11 mouse cellular contexts compared by ENCODE assay signal in genomic region chr2:179978250-179978649, GRCm38 (mm10). TPM values are rescaled to one million over a fixed set of nuclear protein-coding genes. Genes with fewer than 3 reads are reported as not detected.
DNase-seq lines count a peak whose midpoint lies in the region; ATAC-seq lines count a peak whose summit lies in the region.
"Had no signal": no experiment of that assay in that cellular context is flagged by ENCODE, and none has a peak within 500 bp of the region (broad histone marks: within the 10 kb centered on the region; RNA-seq: fewer than 3 reads in every experiment).

No protein-coding gene starts in this region.

- WGBS in forebrain, embryonic 15.5 days, result 69% methylated on average over 3 of the region's 3 CpGs
- WGBS in forebrain, embryonic 16.5 days, result 73% methylated on average over 3 of the region's 3 CpGs
- 71% methylated on average over 3 of the region's 3 CpGs for WGBS in liver, embryonic 12.5 days (ENCODE audit: insufficient replicate concordance)
- WGBS in liver, embryonic 11.5 days, result 76% methylated on average over 3 of the region's 3 CpGs
- 77% methylated on average over 3 of the region's 3 CpGs for WGBS in embryonic facial prominence, embryonic 10.5 days
- WGBS in liver, embryonic 15.5 days (ENCODE audit: insufficient replicate concordance), result 77% methylated on average over 3 of the region's 3 CpGs

- ATAC-seq in forebrain, embryonic 15.5 days (replicated peaks), result no peak
- ATAC-seq in forebrain, embryonic 16.5 days, result no peak
- ATAC-seq in liver, embryonic 12.5 days, result no peak
- no peak for ATAC-seq in liver, embryonic 11.5 days (replicated peaks; ENCODE audit: low FRiP score)
- ATAC-seq in liver, embryonic 15.5 days (ENCODE audit: insufficient read depth), result no peak

- no peak overlapping the region for H3K9ac ChIP-seq in forebrain, embryonic 15.5 days (replicated peaks)
- no peak overlapping the region for H3K9ac ChIP-seq in forebrain, embryonic 16.5 days (replicated peaks; ENCODE audit: low read depth, low read length)
- H3K9ac ChIP-seq in liver, embryonic 12.5 days, result no peak overlapping the region
- H3K9ac ChIP-seq in liver, embryonic 11.5 days (ENCODE audit: low read depth, low read length), result no peak overlapping the region
- H3K9ac ChIP-seq in liver, embryonic 15.5 days, result no peak overlapping the region

- H3K27ac ChIP-seq in forebrain, embryonic 15.5 days (replicated peaks), result no peak overlapping the region
- no peak overlapping the region for H3K27ac ChIP-seq in forebrain, embryonic 16.5 days (ENCODE audit: low read length)
- H3K27ac ChIP-seq in liver, embryonic 12.5 days, result peak overlapping the region; percentile 3; the same call in 1 of the 2 replicates
- no peak overlapping the region for H3K27ac ChIP-seq in liver, embryonic 11.5 days (ENCODE audit: low read depth, low read length)
- H3K27ac ChIP-seq in embryonic facial prominence, embryonic 10.5 days (replicated peaks), result no peak overlapping the region
- H3K27ac ChIP-seq in liver, embryonic 15.5 days (replicated peaks), result no peak overlapping the region

- H3K9me3 ChIP-seq in forebrain, embryonic 15.5 days, result no peaks in the 10 kb centered on the region
- no peaks in the 10 kb centered on the region for H3K9me3 ChIP-seq in forebrain, embryonic 16.5 days (ENCODE audit: control insufficient read depth, low read length)
- no peaks in the 10 kb centered on the region for H3K9me3 ChIP-seq in liver, embryonic 12.5 days (replicated peaks)
- no peaks in the 10 kb centered on the region for H3K9me3 ChIP-seq in liver, embryonic 11.5 days (ENCODE audit: control insufficient read depth, low read length)
- H3K9me3 ChIP-seq in embryonic facial prominence, embryonic 10.5 days, result no peaks in the 10 kb centered on the region
- no peaks in the 10 kb centered on the region for H3K9me3 ChIP-seq in liver, embryonic 15.5 days (replicated peaks)
- H3K9me3 ChIP-seq: G1E; kidney, embryonic 15.5 days had no signal

- H3K36me3 ChIP-seq in forebrain, embryonic 15.5 days, result no peaks in the 10 kb centered on the region
- H3K36me3 ChIP-seq in forebrain, embryonic 16.5 days (ENCODE audit: control insufficient read depth, insufficient read depth), result no peaks in the 10 kb centered on the region
- H3K36me3 ChIP-seq in liver, embryonic 12.5 days, result no peaks in the 10 kb centered on the region
- H3K36me3 ChIP-seq in liver, embryonic 11.5 days (ENCODE audit: control insufficient read depth, insufficient read depth, low read length), result no peaks in the 10 kb centered on the region
- H3K36me3 ChIP-seq in embryonic facial prominence, embryonic 10.5 days (replicated peaks), result no peaks in the 10 kb centered on the region; the same call in 1 of the 2 replicates
- H3K36me3 ChIP-seq in liver, embryonic 15.5 days (replicated peaks), result no peaks in the 10 kb centered on the region
- H3K36me3 ChIP-seq: kidney, embryonic 15.5 days had no signal

- no peak for DNase-seq in liver, embryonic 11.5 days (ENCODE audit: low spot score)
- peak; percentile 7 for DNase-seq in embryonic facial prominence, embryonic 10.5 days (ENCODE audit: low spot score)
- DNase-seq in urinary bladder, postnatal 10 days (ENCODE audit: low spot score), result no peak
- DNase-seq: adrenal gland, postnatal 14 days; retina, postnatal 1 day had no signal

- no peaks in the 10 kb centered on the region for H3K27me3 ChIP-seq in forebrain, embryonic 15.5 days
- no peaks in the 10 kb centered on the region for H3K27me3 ChIP-seq in forebrain, embryonic 16.5 days (replicated peaks; ENCODE audit: control insufficient read depth, insufficient read depth, low read length)
- no peaks in the 10 kb centered on the region; the same call in 1 of the 2 replicates for H3K27me3 ChIP-seq in liver, embryonic 12.5 days (replicated peaks)
- H3K27me3 ChIP-seq in liver, embryonic 11.5 days (replicated peaks; ENCODE audit: control insufficient read depth, insufficient read depth, low read length), result no peaks in the 10 kb centered on the region
- no peaks in the 10 kb centered on the region for H3K27me3 ChIP-seq in embryonic facial prominence, embryonic 10.5 days (replicated peaks; ENCODE audit: low read depth, poor library complexity, severe bottlenecking)
- H3K27me3 ChIP-seq in liver, embryonic 15.5 days, result no peaks in the 10 kb centered on the region
- H3K27me3 ChIP-seq: kidney, embryonic 15.5 days had no signal

- no peak overlapping the region for H3K4me2 ChIP-seq in forebrain, embryonic 15.5 days (replicated peaks)
- no peak overlapping the region for H3K4me2 ChIP-seq in forebrain, embryonic 16.5 days (ENCODE audit: low read length)
- H3K4me2 ChIP-seq in liver, embryonic 12.5 days, result peak overlapping the region; percentile 83; the same call in 1 of the 2 replicates
- no peak overlapping the region for H3K4me2 ChIP-seq in liver, embryonic 11.5 days
- peak overlapping the region; percentile 96; the same call in 1 of the 2 replicates for H3K4me2 ChIP-seq in liver, embryonic 15.5 days

- peak overlapping the region; percentile 97; the same call in 1 of the 2 replicates for H3K4me3 ChIP-seq in forebrain, embryonic 15.5 days
- no peak overlapping the region for H3K4me3 ChIP-seq in forebrain, embryonic 16.5 days (replicated peaks; ENCODE audit: low read length)
- no peak overlapping the region for H3K4me3 ChIP-seq in liver, embryonic 12.5 days
- no peak overlapping the region for H3K4me3 ChIP-seq in liver, embryonic 11.5 days (ENCODE audit: low read depth, low read length)
- H3K4me3 ChIP-seq in embryonic facial prominence, embryonic 10.5 days, result peak overlapping the region; percentile 85; the same call in 1 of the 2 replicates
- no peak overlapping the region for H3K4me3 ChIP-seq in liver, embryonic 15.5 days (replicated peaks)

- H3K4me1 ChIP-seq in forebrain, embryonic 15.5 days, result peaks cover 33% of the 10 kb centered on the region
- H3K4me1 ChIP-seq in forebrain, embryonic 16.5 days (replicated peaks; ENCODE audit: control insufficient read depth, insufficient read depth, low read length), result peaks cover 27% of the 10 kb centered on the region
- H3K4me1 ChIP-seq in liver, embryonic 12.5 days, result peaks cover 33% of the 10 kb centered on the region
- H3K4me1 ChIP-seq in liver, embryonic 11.5 days (replicated peaks; ENCODE audit: control insufficient read depth, insufficient read depth, low read length), result peaks cover 20% of the 10 kb centered on the region
- H3K4me1 ChIP-seq in embryonic facial prominence, embryonic 10.5 days, result peaks cover 41% of the 10 kb centered on the region
- peaks cover 32% of the 10 kb centered on the region for H3K4me1 ChIP-seq in liver, embryonic 15.5 days (replicated peaks)

RNA-seq across cellular contexts. Expression of gene Taf4, which starts 1.8 kb away (rescaled TPM):
- polyA plus RNA-seq in forebrain, embryonic 15.5 days (2015; fragmentation: Nextera tagmentation; extraction: Ambion mirVana), result 4.4 and 5.3 TPM in 2 replicates
- 4.4 and 4.5 TPM in 2 replicates for polyA plus RNA-seq in forebrain, embryonic 16.5 days (2015; fragmentation: Nextera tagmentation; extraction: Ambion mirVana)
- 2.2 and 2.6 TPM in 2 replicates for polyA plus RNA-seq in liver, embryonic 12.5 days (2016; fragmentation: Nextera tagmentation; extraction: Ambion mirVana)
- polyA plus RNA-seq in liver, embryonic 11.5 days (2014; fragmentation: Nextera tagmentation; extraction: Ambion mirVana), result 4.2 and 4.9 TPM in 2 replicates
- polyA plus RNA-seq in embryonic facial prominence, embryonic 10.5 days (2016; fragmentation: Nextera tagmentation; extraction: Ambion mirVana), result 3.2 and 3.7 TPM in 2 replicates
- 1.7 and 1.9 TPM in 2 replicates for polyA plus RNA-seq in liver, embryonic 15.5 days (2015; fragmentation: Nextera tagmentation; extraction: Ambion mirVana)

RNA-seq across cellular contexts. Expression of gene Lsm14b, which starts 46.5 kb away (rescaled TPM):
- 20.6 and 23.6 TPM in 2 replicates for polyA plus RNA-seq in forebrain, embryonic 15.5 days (2015; fragmentation: Nextera tagmentation; extraction: Ambion mirVana)
- polyA plus RNA-seq in forebrain, embryonic 16.5 days (2015; fragmentation: Nextera tagmentation; extraction: Ambion mirVana), result 23.8 and 26.1 TPM in 2 replicates
- 2.4 and 2.7 TPM in 2 replicates for polyA plus RNA-seq in liver, embryonic 12.5 days (2016; fragmentation: Nextera tagmentation; extraction: Ambion mirVana)
- polyA plus RNA-seq in liver, embryonic 11.5 days (2014; fragmentation: Nextera tagmentation; extraction: Ambion mirVana), result 2.7 and 3.0 TPM in 2 replicates
- polyA plus RNA-seq in embryonic facial prominence, embryonic 10.5 days (2016; fragmentation: Nextera tagmentation; extraction: Ambion mirVana), result 8.6 and 9.9 TPM in 2 replicates
- polyA plus RNA-seq in liver, embryonic 15.5 days (2015; fragmentation: Nextera tagmentation; extraction: Ambion mirVana), result 1.3 TPM in 2 replicates

Comparison
In these comparisons a context has a peak if more than half of its experiments do, and no peak if none do; other contexts are left out.
1. H3K4me2 ChIP-seq: peak in liver, embryonic 12.5 days (single experiment) and liver, embryonic 15.5 days (single experiment); none in forebrain, embryonic 15.5 days (single experiment), forebrain, embryonic 16.5 days (single experiment) and liver, embryonic 11.5 days (single experiment).
2. H3K4me3 ChIP-seq: peak in forebrain, embryonic 15.5 days (single experiment) and embryonic facial prominence, embryonic 10.5 days (single experiment); none in forebrain, embryonic 16.5 days (single experiment), liver, embryonic 12.5 days (single experiment), liver, embryonic 11.5 days (single experiment) and liver, embryonic 15.5 days (single experiment).